Mouse (Mus musculus) sigmoid colon, adult 10 weeks (tissue): ENCODE measurements around the gene Actl9. TPM values are rescaled to one million over a fixed set of nuclear protein-coding genes. Genes with fewer than 3 reads are reported as not detected.

Experiments
- polyA plus RNA-seq: library from polyadenylated mRNA; stranded (reverse); fragments of 350-450 nt; fragmentation: Illumina TruSeq; extraction: RNeasy Lipid Tissue Mini Kit (QIAGEN cat#74804); gene quantifications from one replicate; pipeline ENCODE4 v1.2.3, GENCODE M21; 2014; ENCODE audit warnings: low read depth, low replicate concordance

Actl9 gene
- not detected for polyA plus RNA-seq

DNA sequence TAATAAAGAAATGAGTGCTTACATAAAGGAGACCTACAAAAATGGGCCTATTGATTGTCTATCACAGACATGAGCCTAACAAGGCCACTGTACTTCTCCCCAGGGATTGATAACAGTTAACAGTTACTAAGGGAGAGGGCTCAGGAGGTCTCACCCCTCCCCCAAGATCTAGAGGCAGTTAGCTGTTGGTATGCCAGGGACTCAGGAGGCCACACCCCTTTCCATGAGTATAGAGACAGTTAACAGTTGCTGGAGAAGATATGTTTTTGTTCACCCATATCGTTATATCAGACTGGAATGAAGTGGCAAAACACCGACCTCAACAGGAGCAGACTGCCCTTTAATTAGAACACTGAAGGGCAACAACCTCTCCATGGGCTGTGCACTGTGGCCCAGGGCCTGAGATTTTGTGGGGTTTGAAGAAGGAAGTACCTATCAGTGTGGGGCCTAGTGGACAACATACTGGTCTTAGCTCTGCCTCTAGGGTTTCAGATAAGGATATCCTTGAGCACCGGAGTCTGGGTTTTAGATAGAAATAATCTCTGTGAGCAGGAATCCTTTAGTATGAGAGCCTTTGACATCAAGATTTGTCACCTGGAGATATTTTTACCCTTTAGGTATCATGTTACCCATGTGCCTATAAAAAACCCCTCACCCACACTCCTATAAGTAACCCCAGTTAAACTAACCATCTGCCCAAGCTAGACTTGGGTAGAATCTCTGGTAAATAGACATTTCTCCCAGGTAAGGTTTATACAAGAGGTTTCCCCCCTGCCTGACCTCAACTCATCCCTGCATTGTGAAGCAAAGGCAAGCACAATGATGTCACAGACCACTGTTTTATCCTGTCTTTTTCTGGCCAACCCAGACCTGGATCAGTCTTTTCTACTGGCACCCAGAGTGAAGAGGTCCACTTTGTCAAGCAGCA, at the start of gene Actl9:
Actl9 (plus strand) TSS at position 878 of the 928 bp plus-strand sequence.

DNA sequence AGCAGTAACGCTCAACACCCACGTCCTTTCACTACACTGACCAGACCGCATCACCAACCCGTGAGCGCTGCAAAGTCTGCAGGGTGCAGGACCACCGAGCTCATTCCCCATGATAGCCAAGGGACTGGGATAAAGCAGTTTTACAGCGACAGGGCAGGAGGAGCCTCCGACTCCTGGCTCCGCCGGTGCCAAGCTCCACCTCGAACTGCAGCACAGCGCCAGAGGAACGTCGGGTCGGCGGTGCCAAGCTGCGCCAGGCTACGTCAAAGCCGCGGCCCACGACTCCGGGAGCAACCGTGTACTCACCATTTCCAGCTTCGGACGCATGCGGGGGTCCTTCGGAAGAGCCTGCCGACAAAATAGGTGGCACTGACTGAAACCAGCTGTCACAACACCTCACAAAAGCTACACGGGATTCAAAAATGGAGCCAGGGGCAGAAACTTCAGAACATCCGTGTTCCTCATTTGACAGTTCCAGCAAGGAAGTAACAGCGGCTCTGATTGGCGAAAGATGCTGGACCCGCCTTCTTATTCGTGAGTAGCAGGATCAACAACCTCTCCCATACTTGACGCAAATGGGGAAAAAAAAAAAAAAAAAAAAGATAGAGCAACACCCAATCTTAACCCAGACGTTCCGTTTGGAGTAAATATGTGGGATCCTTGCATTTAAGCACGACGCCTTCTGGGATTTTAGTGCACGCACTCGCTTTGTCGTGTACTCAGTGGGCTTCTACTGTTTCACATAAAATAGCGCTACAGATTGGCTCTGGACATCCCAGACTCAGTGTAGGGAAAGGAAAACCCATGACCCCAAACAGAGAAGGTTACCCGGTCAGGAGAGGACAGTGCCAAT, 38.3 kb upstream of the Actl9 start, which contains the start of gene Zfp101:
Zfp101 (minus strand) TSS at position 460 of the 853 bp plus-strand sequence.

Other genes with a start within 250 kb of the Actl9 start
- not detected for gene Olfr239, start 241.6 kb upstream of the Actl9 start, polyA plus RNA-seq
- gene Olfr1564, start 211.2 kb upstream of the Actl9 start, polyA plus RNA-seq, result 0.16 TPM
- 40.2 TPM for gene Zfp955a, start 177.8 kb upstream of the Actl9 start, polyA plus RNA-seq
- not detected for gene Olfr63, start 168.2 kb upstream of the Actl9 start, polyA plus RNA-seq
- 27.4 TPM for gene Zfp955b, start 143.4 kb upstream of the Actl9 start, polyA plus RNA-seq
- gene Zfp81, start 74.0 kb upstream of the Actl9 start, polyA plus RNA-seq, result 38.6 TPM
- 45.2 TPM for gene Zfp101, start 38.3 kb upstream of the Actl9 start, polyA plus RNA-seq
- 3.1 TPM for gene Adamts10, start 91.3 kb downstream of the Actl9 start, polyA plus RNA-seq
- gene Myo1f, start 122.8 kb downstream of the Actl9 start, polyA plus RNA-seq, result 0.32 TPM
- gene Zfp414, start 196.2 kb downstream of the Actl9 start, polyA plus RNA-seq, result 4.3 TPM
- not detected for gene Pram1, start 205.2 kb downstream of the Actl9 start, polyA plus RNA-seq